Mouse (Mus musculus) midbrain, embryonic 12.5 days (tissue): Measurements from ENCODE around the gene Mef2c. TPM values are rescaled to one million over a fixed set of nuclear protein-coding genes. Genes with fewer than 3 reads are reported as not detected.

Source experiments
- ATAC-seq: fragments of 200-750 bp; cut with Nextera tagmentation; 2 replicates; pipeline ENCODE4 v1.8.0; 2017; ENCODE audit warnings: low read depth, moderate TSS enrichment, moderate library complexity; ENCODE audit not compliant: low FRiP score
- H3K27ac ChIP-seq: fragments of 300-500 bp; sonication (generic); replicated peaks from 2 replicates; pipeline ENCODE4 v1.5.1; 2016; ENCODE audit warnings: mild to moderate bottlenecking
- H3K27me3 ChIP-seq: fragments of 300-500 bp; sonication (generic); 2 replicates; pipeline ENCODE4 v1.6.1; 2016; ENCODE audit warnings: mild to moderate bottlenecking
- H3K36me3 ChIP-seq: fragments of 300-500 bp; sonication (generic); 2 replicates; pipeline ENCODE4 v1.6.1; 2016
- H3K4me1 ChIP-seq: fragments of 300-500 bp; sonication (generic); 2 replicates; pipeline ENCODE4 v1.6.1; 2016
- H3K4me2 ChIP-seq: fragments of 300-500 bp; sonication (generic); replicated peaks from 2 replicates; pipeline ENCODE4 v1.6.1; 2016; ENCODE audit warnings: mild to moderate bottlenecking, moderate library complexity
- H3K4me3 ChIP-seq: fragments of 300-500 bp; sonication (generic); 2 replicates; pipeline ENCODE4 v1.5.1; 2016; ENCODE audit warnings: mild to moderate bottlenecking
- H3K9ac ChIP-seq: fragments of 300-500 bp; sonication (generic); replicated peaks from 2 replicates; pipeline ENCODE4 v1.6.1; 2016; ENCODE audit warnings: mild to moderate bottlenecking, moderate library complexity
- H3K9me3 ChIP-seq: fragments of 300-500 bp; sonication (generic); 2 replicates; pipeline ENCODE4 v1.6.1; 2016; ENCODE audit warnings: mild to moderate bottlenecking
- WGBS: fragments of 180-500 bp; shearing (Covaris S2); methylation state at CpG from one replicate; pipeline ENCODE4 v1.1.7; 2016; 5-methylcytosine and 5-hydroxymethylcytosine counted together
- polyA plus RNA-seq: library from polyadenylated mRNA; unstranded; fragments of >200 nt; fragmentation: Nextera tagmentation; extraction: Ambion mirVana; gene quantifications from 2 replicates; pipeline ENCODE4 v1.2.1, GENCODE M21; 2016

The Mef2c gene
- 15.2 and 20.5 TPM in 2 replicates for polyA plus RNA-seq

GRCm38 (mm10) chr13:83503919-83504318, at the start of gene Mef2c:
TSS of gene Mef2c (plus strand) at chr13:83504034.
- Histone ChIP-seq H3K27me3 (no peaks in the 10 kb centered on the region), H3K4me1 (no peaks in the 10 kb centered on the region), H3K9me3 (no peaks in the 10 kb centered on the region), H3K9ac (no peak within 1 kb of the TSS), H3K36me3 (no peaks in the 10 kb centered on the region), H3K4me3 (no peak within 1 kb of the TSS), H3K4me2 (no peak within 1 kb of the TSS), H3K27ac (no peak within 1 kb of the TSS)
- 84% methylated on average over 7 of the region's 7 CpGs for WGBS
- no peak for ATAC-seq

- Histone ChIP-seq H3K27me3 (no peaks in the 10 kb centered on the region), H3K4me3 (no peak overlapping the region), H3K4me2 (no peak overlapping the region), H3K9me3 (no peaks in the 10 kb centered on the region), H3K27ac (no peak overlapping the region), H3K4me1 (no peaks in the 10 kb centered on the region), H3K36me3 (no peaks in the 10 kb centered on the region), H3K9ac (no peak overlapping the region)
- no peak for ATAC-seq
Observed at GRCm38 (mm10) chr13:83458729-83459128, 45.1 kb upstream of the Mef2c start.

- H3K27me3 ChIP-seq: no peaks in the 10 kb centered on the region
Observed at GRCm38 (mm10) chr13:83459600-83459999, 44.2 kb upstream of the Mef2c start.

GRCm38 (mm10) chr13:83460620-83461019, 43.2 kb upstream of the Mef2c start:
- Histone ChIP-seq H3K36me3 (no peaks in the 10 kb centered on the region), H3K9ac (no peak overlapping the region), H3K4me3 (no peak overlapping the region), H3K9me3 (no peaks in the 10 kb centered on the region), H3K4me2 (no peak overlapping the region), H3K4me1 (no peaks in the 10 kb centered on the region), H3K27ac (no peak overlapping the region), H3K27me3 (no peaks in the 10 kb centered on the region)
- WGBS: 88% methylated on average over 1 of the region's 1 CpGs
- no peak for ATAC-seq

More at GRCm38 (mm10) chr13:83459600-83459999, 44.2 kb upstream of the Mef2c start:
- H3K4me2 ChIP-seq: no peak overlapping the region
- H3K4me1 ChIP-seq: no peaks in the 10 kb centered on the region
- WGBS: 91% methylated on average over 3 of the region's 3 CpGs
- H3K27ac ChIP-seq: no peak overlapping the region
- no peaks in the 10 kb centered on the region for H3K9me3 ChIP-seq
- H3K9ac ChIP-seq: no peak overlapping the region
- ATAC-seq: no peak
- H3K4me3 ChIP-seq: no peak overlapping the region
- H3K36me3 ChIP-seq: no peaks in the 10 kb centered on the region

GRCm38 (mm10) chr13:83461556-83461955, 42.3 kb upstream of the Mef2c start:
- no peaks in the 10 kb centered on the region for H3K4me1 ChIP-seq
- no peak overlapping the region for H3K9ac ChIP-seq
- H3K36me3 ChIP-seq: no peaks in the 10 kb centered on the region
- H3K4me2 ChIP-seq: no peak overlapping the region
- H3K9me3 ChIP-seq: no peaks in the 10 kb centered on the region
- H3K27ac ChIP-seq: no peak overlapping the region
- no peak for ATAC-seq
- no peaks in the 10 kb centered on the region for H3K27me3 ChIP-seq
- no peak overlapping the region for H3K4me3 ChIP-seq
- 92% methylated on average over 2 of the region's 2 CpGs for WGBS

GRCm38 (mm10) chr13:83466756-83467155, 37.1 kb upstream of the Mef2c start:
- Histone ChIP-seq H3K9me3 (no peaks in the 10 kb centered on the region), H3K4me2 (no peak overlapping the region), H3K9ac (no peak overlapping the region), H3K4me1 (no peaks in the 10 kb centered on the region), H3K27me3 (no peaks in the 10 kb centered on the region), H3K27ac (no peak overlapping the region), H3K4me3 (no peak overlapping the region), H3K36me3 (no peaks in the 10 kb centered on the region)
- WGBS: 94% methylated on average over 5 of the region's 5 CpGs
- no peak for ATAC-seq

- H3K27ac ChIP-seq: no peak overlapping the region
- H3K27me3 ChIP-seq: no peaks in the 10 kb centered on the region
- H3K36me3 ChIP-seq: no peaks in the 10 kb centered on the region
- H3K4me2 ChIP-seq: no peak overlapping the region
- no peaks in the 10 kb centered on the region for H3K9me3 ChIP-seq
- 76% methylated on average over 3 of the region's 3 CpGs for WGBS
- ATAC-seq: no peak
- no peaks in the 10 kb centered on the region for H3K4me1 ChIP-seq
- no peak overlapping the region for H3K9ac ChIP-seq
- no peak overlapping the region for H3K4me3 ChIP-seq
Observed at GRCm38 (mm10) chr13:83468794-83469193, 35.0 kb upstream of the Mef2c start.

GRCm38 (mm10) chr13:83473755-83474154, 30.1 kb upstream of the Mef2c start:
- no peak overlapping the region for H3K9ac ChIP-seq
- no peak overlapping the region for H3K4me2 ChIP-seq
- no peak overlapping the region for H3K27ac ChIP-seq
- H3K9me3 ChIP-seq: no peaks in the 10 kb centered on the region
- H3K4me1 ChIP-seq: no peaks in the 10 kb centered on the region
- no peaks in the 10 kb centered on the region for H3K27me3 ChIP-seq
- no peaks in the 10 kb centered on the region for H3K36me3 ChIP-seq
- ATAC-seq: no peak
- H3K4me3 ChIP-seq: no peak overlapping the region
- WGBS: 92% methylated on average over 2 of the region's 2 CpGs

GRCm38 (mm10) chr13:83480388-83480787, 23.4 kb upstream of the Mef2c start:
- no peak overlapping the region for H3K27ac ChIP-seq
- H3K4me3 ChIP-seq: no peak overlapping the region
- H3K4me1 ChIP-seq: no peaks in the 10 kb centered on the region
- no peak for ATAC-seq
- 84% methylated on average over 3 of the region's 3 CpGs for WGBS
- no peak overlapping the region for H3K9ac ChIP-seq
- H3K4me2 ChIP-seq: no peak overlapping the region
- no peaks in the 10 kb centered on the region for H3K9me3 ChIP-seq
- no peaks in the 10 kb centered on the region for H3K36me3 ChIP-seq
- no peaks in the 10 kb centered on the region for H3K27me3 ChIP-seq

GRCm38 (mm10) chr13:83481310-83481709, 22.5 kb upstream of the Mef2c start:
- no peaks in the 10 kb centered on the region for H3K4me1 ChIP-seq
- no peak overlapping the region for H3K9ac ChIP-seq
- H3K4me3 ChIP-seq: no peak overlapping the region
- H3K4me2 ChIP-seq: no peak overlapping the region
- H3K27me3 ChIP-seq: no peaks in the 10 kb centered on the region
- 86% methylated on average over 7 of the region's 7 CpGs for WGBS
- ATAC-seq: no peak
- no peaks in the 10 kb centered on the region for H3K9me3 ChIP-seq
- no peaks in the 10 kb centered on the region for H3K36me3 ChIP-seq
- H3K27ac ChIP-seq: no peak overlapping the region

- Histone ChIP-seq H3K36me3 (no peaks in the 10 kb centered on the region), H3K4me2 (no peak overlapping the region), H3K9me3 (no peaks in the 10 kb centered on the region), H3K27ac (no peak overlapping the region), H3K4me1 (no peaks in the 10 kb centered on the region), H3K4me3 (no peak overlapping the region), H3K27me3 (no peaks in the 10 kb centered on the region), H3K9ac (no peak overlapping the region)
- ATAC-seq: no peak
- 85% methylated on average over 5 of the region's 5 CpGs for WGBS
Observed at GRCm38 (mm10) chr13:83482087-83482486, 21.7 kb upstream of the Mef2c start.

GRCm38 (mm10) chr13:83484215-83484614, 19.6 kb upstream of the Mef2c start:
- H3K27ac ChIP-seq: no peak overlapping the region
- H3K9ac ChIP-seq: no peak overlapping the region

GRCm38 (mm10) chr13:83484721-83485369, 19.0 kb upstream of the Mef2c start:
- H3K27me3 ChIP-seq: no peaks in the 10 kb centered on the region
- no peak overlapping the region for H3K9ac ChIP-seq
- whole genome bisulfite sequencing: 78% methylated on average over 7 of the region's 7 CpGs
- no peaks in the 10 kb centered on the region for H3K4me1 ChIP-seq
- no peak overlapping the region for H3K4me2 ChIP-seq
- H3K9me3 ChIP-seq: no peaks in the 10 kb centered on the region
- H3K36me3 ChIP-seq: no peaks in the 10 kb centered on the region
- no peak overlapping the region for H3K4me3 ChIP-seq
- no peak overlapping the region for H3K27ac ChIP-seq
- no peak for ATAC-seq

More at GRCm38 (mm10) chr13:83484215-83484614, 19.6 kb upstream of the Mef2c start:
- no peaks in the 10 kb centered on the region for H3K36me3 ChIP-seq
- H3K4me1 ChIP-seq: no peaks in the 10 kb centered on the region
- no peak for ATAC-seq
- no peaks in the 10 kb centered on the region for H3K9me3 ChIP-seq
- no peaks in the 10 kb centered on the region for H3K27me3 ChIP-seq
- no peak overlapping the region for H3K4me3 ChIP-seq
- H3K4me2 ChIP-seq: no peak overlapping the region
- 75% methylated on average over 4 of the region's 4 CpGs for WGBS
